Mouse (Mus musculus): Measurements from ENCODE around the gene Dag1.

GRCm38 (mm10) chr9:108178391-108178790 is 85.4 kb downstream of the Dag1 start:
- TF ChIP-seq EP300 (optimal IDR thresholded peaks at IDR 0.05) (no peak), CTCF (IDR thresholded peaks at IDR 0.05; ENCODE audit: low read depth) (no peak)

Data from stomach, postnatal 0 days (tissue).